Mouse (Mus musculus): ENCODE measurements around the gene Spns3. TPM values are rescaled to one million over a fixed set of nuclear protein-coding genes. Genes with fewer than 3 reads are reported as not detected.

The Spns3 gene
- polyA plus RNA-seq, 1 experiment from 2014 or later, result not detected

GRCm38 (mm10) chr11:72514967-72515366 lies 35.3 kb downstream of the Spns3 start:
- DNase-seq (ENCODE audit: low spot score), result no peak
- H3K4me3 ChIP-seq (ENCODE audit: low read depth, low read length), result no peak overlapping the region
- H3K9ac ChIP-seq (ENCODE audit: low read length), result no peak overlapping the region
- no peak overlapping the region for H3K4me2 ChIP-seq (ENCODE audit: low read depth, low read length, severe bottlenecking)
- H3K27ac ChIP-seq (ENCODE audit: low read depth, low read length), result no peak overlapping the region
- H3K36me3 ChIP-seq (ENCODE audit: control insufficient read depth, insufficient read depth, low read length), result no peaks in the 10 kb centered on the region
- 49% methylated on average over 3 of the region's 3 CpGs for WGBS
- H3K4me1 ChIP-seq (replicated peaks; ENCODE audit: control insufficient read depth, insufficient read depth, low read length), result no peaks in the 10 kb centered on the region
- no peaks in the 10 kb centered on the region for H3K9me3 ChIP-seq (ENCODE audit: control insufficient read depth, low read length)
- no peak for ATAC-seq (replicated peaks; ENCODE audit: low FRiP score)
- H3K27me3 ChIP-seq (ENCODE audit: control insufficient read depth, insufficient read depth, low read length), result no peaks in the 10 kb centered on the region

- H3K27ac ChIP-seq (ENCODE audit: low read depth, low read length), result no peak overlapping the region
- WGBS, result 87% methylated on average over 5 of the region's 5 CpGs
- H3K27me3 ChIP-seq (ENCODE audit: control insufficient read depth, insufficient read depth, low read length), result no peaks in the 10 kb centered on the region
- ATAC-seq (replicated peaks; ENCODE audit: low FRiP score), result no peak
- no peak overlapping the region for H3K9ac ChIP-seq (ENCODE audit: low read length)
- H3K4me2 ChIP-seq (ENCODE audit: low read depth, low read length, severe bottlenecking), result no peak overlapping the region
- DNase-seq (ENCODE audit: low spot score), result no peak
- no peaks in the 10 kb centered on the region for H3K36me3 ChIP-seq (ENCODE audit: control insufficient read depth, insufficient read depth, low read length)
- no peak overlapping the region for H3K4me3 ChIP-seq (ENCODE audit: low read depth, low read length)
- H3K4me1 ChIP-seq (replicated peaks; ENCODE audit: control insufficient read depth, insufficient read depth, low read length), result no peaks in the 10 kb centered on the region
- H3K9me3 ChIP-seq (ENCODE audit: control insufficient read depth, low read length), result no peaks in the 10 kb centered on the region
Measured at GRCm38 (mm10) chr11:72508651-72509050, 41.7 kb downstream of the Spns3 start.

GRCm38 (mm10) chr11:72507651-72508050 lies 42.7 kb downstream of the Spns3 start:
- Histone ChIP-seq H3K36me3 (ENCODE audit: control insufficient read depth, insufficient read depth, low read length) (no peaks in the 10 kb centered on the region), H3K27ac (ENCODE audit: low read depth, low read length) (no peak overlapping the region), H3K4me1 (replicated peaks; ENCODE audit: control insufficient read depth, insufficient read depth, low read length) (no peaks in the 10 kb centered on the region), H3K4me3 (ENCODE audit: low read depth, low read length) (no peak overlapping the region), H3K27me3 (ENCODE audit: control insufficient read depth, insufficient read depth, low read length) (no peaks in the 10 kb centered on the region), H3K9ac (ENCODE audit: low read length) (no peak overlapping the region), H3K4me2 (ENCODE audit: low read depth, low read length, severe bottlenecking) (no peak overlapping the region), H3K9me3 (ENCODE audit: control insufficient read depth, low read length) (no peaks in the 10 kb centered on the region)
- DNase-seq (ENCODE audit: low spot score) (no peak), ATAC-seq (replicated peaks; ENCODE audit: low FRiP score) (no peak)

GRCm38 (mm10) chr11:72504016-72504797 lies 46.1 kb downstream of the Spns3 start:
- H3K9me3 ChIP-seq (ENCODE audit: control insufficient read depth, low read length), result no peaks in the 10 kb centered on the region
- no peaks in the 10 kb centered on the region for H3K27me3 ChIP-seq (ENCODE audit: control insufficient read depth, insufficient read depth, low read length)
- no peak for ATAC-seq (replicated peaks; ENCODE audit: low FRiP score)
- no peak overlapping the region for H3K9ac ChIP-seq (ENCODE audit: low read length)
- H3K4me2 ChIP-seq (ENCODE audit: low read depth, low read length, severe bottlenecking), result no peak overlapping the region
- no peak for DNase-seq (ENCODE audit: low spot score)
- H3K27ac ChIP-seq (ENCODE audit: low read depth, low read length), result no peak overlapping the region
- H3K4me1 ChIP-seq (replicated peaks; ENCODE audit: control insufficient read depth, insufficient read depth, low read length), result no peaks in the 10 kb centered on the region
- WGBS, result 71% methylated on average over 10 of the region's 10 CpGs
- H3K4me3 ChIP-seq (ENCODE audit: low read depth, low read length), result no peak overlapping the region
- no peaks in the 10 kb centered on the region for H3K36me3 ChIP-seq (ENCODE audit: control insufficient read depth, insufficient read depth, low read length)

- Histone ChIP-seq H3K9ac (ENCODE audit: low read length) (no peak overlapping the region), H3K4me1 (replicated peaks; ENCODE audit: control insufficient read depth, insufficient read depth, low read length) (no peaks in the 10 kb centered on the region), H3K4me3 (ENCODE audit: low read depth, low read length) (no peak overlapping the region), H3K9me3 (ENCODE audit: control insufficient read depth, low read length) (no peaks in the 10 kb centered on the region), H3K27me3 (ENCODE audit: control insufficient read depth, insufficient read depth, low read length) (no peaks in the 10 kb centered on the region), H3K4me2 (ENCODE audit: low read depth, low read length, severe bottlenecking) (no peak overlapping the region), H3K36me3 (ENCODE audit: control insufficient read depth, insufficient read depth, low read length) (no peaks in the 10 kb centered on the region), H3K27ac (ENCODE audit: low read depth, low read length) (no peak overlapping the region)
- ATAC-seq (replicated peaks; ENCODE audit: low FRiP score), result no peak
- no peak for DNase-seq (ENCODE audit: low spot score)
- 27% methylated on average over 5 of the region's 5 CpGs for WGBS
Measured at GRCm38 (mm10) chr11:72503501-72503921, 46.8 kb downstream of the Spns3 start.

GRCm38 (mm10) chr11:72502236-72502635 lies 48.1 kb downstream of the Spns3 start:
- H3K36me3 ChIP-seq (ENCODE audit: control insufficient read depth, insufficient read depth, low read length), result no peaks in the 10 kb centered on the region
- H3K4me1 ChIP-seq (replicated peaks; ENCODE audit: control insufficient read depth, insufficient read depth, low read length), result no peaks in the 10 kb centered on the region
- no peak overlapping the region for H3K9ac ChIP-seq (ENCODE audit: low read length)
- WGBS, result 17% methylated on average over 8 of the region's 8 CpGs
- H3K4me3 ChIP-seq (ENCODE audit: low read depth, low read length), result no peak overlapping the region
- H3K27me3 ChIP-seq (ENCODE audit: control insufficient read depth, insufficient read depth, low read length), result no peaks in the 10 kb centered on the region
- DNase-seq (ENCODE audit: low spot score) (no peak), ATAC-seq (replicated peaks; ENCODE audit: low FRiP score) (no peak)
- no peaks in the 10 kb centered on the region for H3K9me3 ChIP-seq (ENCODE audit: control insufficient read depth, low read length)
- no peak overlapping the region for H3K27ac ChIP-seq (ENCODE audit: low read depth, low read length)
- no peak overlapping the region for H3K4me2 ChIP-seq (ENCODE audit: low read depth, low read length, severe bottlenecking)

- no peak for DNase-seq (ENCODE audit: low spot score)
- no peak overlapping the region for H3K9ac ChIP-seq (ENCODE audit: low read length)
- H3K27ac ChIP-seq (ENCODE audit: low read depth, low read length), result no peak overlapping the region
- no peak for ATAC-seq (replicated peaks; ENCODE audit: low FRiP score)
- WGBS, result 31% methylated on average over 5 of the region's 5 CpGs
- H3K4me3 ChIP-seq (ENCODE audit: low read depth, low read length), result no peak overlapping the region
- no peaks in the 10 kb centered on the region for H3K27me3 ChIP-seq (ENCODE audit: control insufficient read depth, insufficient read depth, low read length)
- H3K36me3 ChIP-seq (ENCODE audit: control insufficient read depth, insufficient read depth, low read length), result no peaks in the 10 kb centered on the region
- no peak overlapping the region for H3K4me2 ChIP-seq (ENCODE audit: low read depth, low read length, severe bottlenecking)
- no peaks in the 10 kb centered on the region for H3K4me1 ChIP-seq (replicated peaks; ENCODE audit: control insufficient read depth, insufficient read depth, low read length)
- H3K9me3 ChIP-seq (ENCODE audit: control insufficient read depth, low read length), result no peaks in the 10 kb centered on the region
Measured at GRCm38 (mm10) chr11:72501426-72502002, 48.8 kb downstream of the Spns3 start.

- Histone ChIP-seq H3K27me3 (ENCODE audit: control insufficient read depth, insufficient read depth, low read length) (no peaks in the 10 kb centered on the region), H3K9ac (ENCODE audit: low read length) (no peak overlapping the region), H3K4me3 (ENCODE audit: low read depth, low read length) (no peak overlapping the region), H3K4me1 (replicated peaks; ENCODE audit: control insufficient read depth, insufficient read depth, low read length) (no peaks in the 10 kb centered on the region), H3K9me3 (ENCODE audit: control insufficient read depth, low read length) (no peaks in the 10 kb centered on the region), H3K27ac (ENCODE audit: low read depth, low read length) (no peak overlapping the region), H3K4me2 (ENCODE audit: low read depth, low read length, severe bottlenecking) (no peak overlapping the region), H3K36me3 (ENCODE audit: control insufficient read depth, insufficient read depth, low read length) (no peaks in the 10 kb centered on the region)
- ATAC-seq (replicated peaks; ENCODE audit: low FRiP score) (no peak), DNase-seq (ENCODE audit: low spot score) (no peak)
- WGBS, result 85% methylated on average over 4 of the region's 4 CpGs
Measured at GRCm38 (mm10) chr11:72500139-72500538, 50.2 kb downstream of the Spns3 start.

- Histone ChIP-seq H3K27ac (ENCODE audit: low read depth, low read length) (no peak overlapping the region), H3K4me2 (ENCODE audit: low read depth, low read length, severe bottlenecking) (no peak overlapping the region), H3K27me3 (ENCODE audit: control insufficient read depth, insufficient read depth, low read length) (no peaks in the 10 kb centered on the region), H3K9ac (ENCODE audit: low read length) (no peak overlapping the region), H3K9me3 (ENCODE audit: control insufficient read depth, low read length) (no peaks in the 10 kb centered on the region), H3K4me1 (replicated peaks; ENCODE audit: control insufficient read depth, insufficient read depth, low read length) (no peaks in the 10 kb centered on the region), H3K36me3 (ENCODE audit: control insufficient read depth, insufficient read depth, low read length) (no peaks in the 10 kb centered on the region), H3K4me3 (ENCODE audit: low read depth, low read length) (no peak overlapping the region)
- WGBS, result 21% methylated on average over 4 of the region's 4 CpGs
- no peak for ATAC-seq (replicated peaks; ENCODE audit: low FRiP score)
- no peak for DNase-seq (ENCODE audit: low spot score)
Measured at GRCm38 (mm10) chr11:72497367-72497766, 52.9 kb downstream of the Spns3 start.

Measured in forebrain, embryonic 11.5 days (tissue).